Mouse (Mus musculus) forebrain, embryonic 10.5 days (tissue): Measurements from ENCODE around the gene Celsr3. TPM values are rescaled to one million over a fixed set of nuclear protein-coding genes. Genes with fewer than 3 reads are reported as not detected.
A peak's percentile ranks its signal among the peaks of the same experiment; 100 is the strongest.

Source experiments
- DNase-seq: peaks from one replicate; pipeline ENCODE4 v3.0.0-alpha.2; 2017; ENCODE audit warnings: low spot score; ENCODE audit errors: extremely low spot score
- H3K27ac ChIP-seq: fragments of 300-500 bp; sonication (generic); 2 replicates; pipeline ENCODE4 v1.5.1; 2016; ENCODE audit warnings: mild to moderate bottlenecking
- H3K27me3 ChIP-seq: fragments of 300-500 bp; sonication (generic); 2 replicates; pipeline ENCODE4 v1.6.1; 2016; ENCODE audit warnings: mild to moderate bottlenecking; ENCODE audit not compliant: poor library complexity, severe bottlenecking
- H3K36me3 ChIP-seq: fragments of 300-500 bp; sonication (generic); replicated peaks from 2 replicates; pipeline ENCODE4 v1.6.1; 2016; ENCODE audit warnings: mild to moderate bottlenecking, moderate library complexity
- H3K4me1 ChIP-seq: fragments of 300-500 bp; sonication (generic); 2 replicates; pipeline ENCODE4 v1.6.1; 2016
- H3K4me3 ChIP-seq: fragments of 300-500 bp; sonication (generic); 2 replicates; pipeline ENCODE4 v1.5.1; 2016; ENCODE audit warnings: mild to moderate bottlenecking, moderate library complexity
- H3K9me3 ChIP-seq: fragments of 300-500 bp; sonication (generic); 2 replicates; pipeline ENCODE4 v1.6.1; 2016; ENCODE audit warnings: mild to moderate bottlenecking, moderate library complexity
- WGBS: fragments of 180-500 bp; shearing (Covaris S2); methylation state at CpG from one replicate; pipeline ENCODE4 v1.1.7; 2016; 5-methylcytosine and 5-hydroxymethylcytosine counted together
- polyA plus RNA-seq: library from polyadenylated mRNA; unstranded; fragments of >200 nt; fragmentation: Nextera tagmentation; extraction: Ambion mirVana; gene quantifications from 2 replicates; pipeline ENCODE4 v1.2.1, GENCODE M21; 2016

The Celsr3 gene
- 1.5 and 2.1 TPM in 2 replicates for polyA plus RNA-seq

DNA sequence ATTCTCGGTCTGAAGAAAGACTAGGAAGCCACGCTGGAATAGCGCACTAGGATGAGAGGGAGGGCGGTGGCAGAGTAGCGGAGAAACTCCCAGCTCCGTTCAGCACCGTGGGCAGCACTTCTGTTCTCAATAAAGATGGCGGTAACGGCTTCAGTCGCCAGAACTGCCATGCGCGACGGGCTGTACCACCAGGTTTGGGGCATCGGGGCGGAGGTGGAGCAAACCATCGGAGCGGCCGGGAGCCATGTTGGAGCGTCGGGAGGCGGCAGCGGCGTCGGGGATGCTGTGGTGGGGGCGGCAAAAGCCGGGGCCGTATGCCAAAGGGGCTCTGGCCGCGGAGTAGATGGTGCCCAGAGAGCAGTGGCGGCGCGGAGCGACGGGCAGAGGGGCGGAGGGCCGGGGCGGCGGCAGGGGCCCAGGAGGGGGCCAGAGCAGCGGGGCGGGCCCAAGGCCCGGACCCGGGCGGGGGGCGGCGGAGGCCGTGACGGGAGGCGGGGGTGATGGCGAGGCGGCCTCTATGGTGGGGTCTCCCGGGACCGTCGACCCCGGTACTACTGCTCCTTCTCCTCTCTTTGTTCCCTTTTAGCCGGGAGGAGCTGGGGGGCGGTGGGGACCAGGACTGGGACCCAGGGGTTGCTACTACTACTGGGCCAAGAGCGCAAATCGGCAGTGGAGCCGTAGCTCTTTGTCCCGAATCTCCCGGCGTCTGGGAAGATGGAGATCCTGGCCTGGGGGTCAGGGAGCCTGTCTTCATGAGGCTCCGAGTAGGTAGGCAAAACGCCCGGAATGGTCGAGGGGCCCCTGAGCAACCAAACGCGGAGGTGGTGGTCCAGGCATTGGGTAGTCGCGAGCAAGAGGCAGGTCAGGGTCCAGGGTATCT lies at the start of gene Celsr3:
Celsr3 (plus strand) TSS at position 501 of the 880 bp plus-strand sequence.
- no peaks in the 10 kb centered on the region for H3K9me3 ChIP-seq
- peak within 1 kb of the TSS; percentile 69 for H3K4me3 ChIP-seq
- peaks cover 84% of the 10 kb centered on the region for H3K27me3 ChIP-seq
- peak within 1 kb of the TSS; percentile 80 for H3K27ac ChIP-seq
- peaks cover 12% of the 10 kb centered on the region; the same call in 1 of the 2 replicates for H3K36me3 ChIP-seq
- DNase-seq = peak; percentile 88
- 1% methylated on average over 68 of the region's 70 CpGs for WGBS
- H3K4me1 ChIP-seq = peaks cover 41% of the 10 kb centered on the region

DNA sequence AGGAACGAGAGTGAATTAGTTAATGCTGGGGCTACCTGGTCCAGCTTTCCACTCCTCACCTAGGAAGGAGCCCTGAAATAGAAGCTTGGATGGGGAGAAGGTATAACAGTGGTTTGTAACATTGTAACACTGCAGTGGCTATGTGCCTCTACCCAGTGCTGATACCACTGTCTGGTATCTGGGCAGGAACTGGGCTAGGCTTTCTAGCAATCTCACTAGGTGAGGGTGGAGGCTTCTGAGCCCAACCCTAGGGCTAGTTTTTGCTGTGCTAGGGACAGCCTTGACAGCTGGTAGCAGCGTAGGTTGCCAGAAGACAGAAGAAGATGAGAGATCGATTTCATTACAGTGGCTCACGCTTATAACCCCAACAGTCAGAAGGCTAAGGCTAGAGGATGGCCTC lies 49.5 kb upstream of the Celsr3 start:
- Histone ChIP-seq H3K27me3 (no peaks in the 10 kb centered on the region), H3K4me1 (peaks cover 18% of the 10 kb centered on the region), H3K9me3 (peaks cover 4% of the 10 kb centered on the region; the same call in 1 of the 2 replicates), H3K36me3 (no peaks in the 10 kb centered on the region), H3K4me3 (no peak overlapping the region), H3K27ac (no peak overlapping the region)
- no peak for DNase-seq
- WGBS = 90% methylated on average over 4 of the region's 4 CpGs

DNA sequence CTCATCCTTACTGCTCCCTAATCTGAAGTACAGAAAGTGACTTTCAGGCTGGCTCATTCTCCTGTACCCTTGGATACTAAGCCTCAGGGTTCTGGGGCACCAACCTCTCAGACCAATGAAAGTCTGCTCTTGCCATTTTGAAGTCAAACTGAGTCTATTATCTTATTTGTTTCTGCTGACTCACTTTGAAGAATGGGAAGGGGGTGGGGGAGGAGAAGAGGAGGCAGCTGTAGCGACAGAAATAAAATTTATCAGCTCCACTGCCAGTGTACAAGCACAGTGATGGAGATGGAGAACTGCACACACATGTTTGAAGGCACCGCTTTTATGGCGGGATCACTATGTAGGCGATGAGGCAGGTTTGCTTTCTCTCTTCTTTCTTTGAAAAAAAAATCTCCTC lies 48.8 kb upstream of the Celsr3 start:
- Histone ChIP-seq H3K9me3 (peaks cover 4% of the 10 kb centered on the region; the same call in 1 of the 2 replicates), H3K36me3 (no peaks in the 10 kb centered on the region), H3K27me3 (no peaks in the 10 kb centered on the region), H3K27ac (no peak overlapping the region), H3K4me1 (peaks cover 24% of the 10 kb centered on the region), H3K4me3 (no peak overlapping the region)
- WGBS = 86% methylated on average over 4 of the region's 4 CpGs
- no peak for DNase-seq

DNA sequence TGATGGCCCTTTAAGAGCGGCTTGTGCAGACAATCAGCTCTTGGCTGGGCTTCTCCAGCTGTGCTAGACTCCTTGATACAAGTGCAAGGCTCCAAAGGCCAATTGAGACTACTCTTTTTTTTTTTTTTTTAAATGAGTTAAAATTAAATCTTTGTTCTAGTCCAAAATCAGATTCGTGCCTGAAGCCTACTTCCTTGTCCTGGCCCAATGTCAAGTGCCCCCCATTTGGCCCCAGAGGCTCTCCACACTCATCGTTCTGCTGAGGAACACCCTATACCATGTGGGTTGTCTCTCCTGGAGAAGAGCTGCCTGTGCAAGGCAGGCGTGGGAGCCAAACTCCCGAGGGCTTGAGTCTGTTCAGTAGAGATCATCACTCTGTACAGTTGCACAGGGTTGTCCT lies 45.2 kb upstream of the Celsr3 start:
- DNase-seq = no peak
- Histone ChIP-seq H3K36me3 (peaks cover under 1% of the 10 kb centered on the region), H3K4me1 (peaks cover 41% of the 10 kb centered on the region), H3K27ac (no peak overlapping the region), H3K4me3 (no peak overlapping the region), H3K27me3 (no peaks in the 10 kb centered on the region), H3K9me3 (no peaks in the 10 kb centered on the region)
- 75% methylated on average over 5 of the region's 5 CpGs for WGBS

DNA sequence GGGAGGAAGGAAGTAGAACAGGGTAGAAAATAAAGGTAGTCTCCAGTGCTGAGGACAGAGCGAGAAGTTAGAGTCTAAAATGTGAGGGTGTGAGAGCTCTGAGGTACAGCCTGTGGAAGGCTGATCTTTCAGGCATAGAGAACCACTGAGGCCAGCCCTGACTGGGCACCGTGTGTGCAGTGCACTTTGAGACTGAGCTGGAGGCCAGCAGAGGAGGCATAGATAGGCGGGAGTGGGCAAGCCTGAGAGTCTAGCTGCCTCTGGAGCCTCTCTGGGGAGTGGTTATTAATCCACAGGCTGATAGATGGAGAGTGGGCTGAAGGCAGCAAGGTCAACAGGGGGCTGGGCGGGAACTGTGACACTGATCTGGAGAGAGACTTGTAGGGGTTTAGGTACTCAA lies 44.2 kb upstream of the Celsr3 start:
- WGBS = 82% methylated on average over 4 of the region's 4 CpGs
- Histone ChIP-seq H3K27me3 (no peaks in the 10 kb centered on the region), H3K4me3 (no peak overlapping the region), H3K36me3 (peaks cover 9% of the 10 kb centered on the region), H3K4me1 (peaks cover 50% of the 10 kb centered on the region), H3K9me3 (no peaks in the 10 kb centered on the region), H3K27ac (peak overlapping the region; percentile 40; the same call in 1 of the 2 replicates)
- DNase-seq = no peak

DNA sequence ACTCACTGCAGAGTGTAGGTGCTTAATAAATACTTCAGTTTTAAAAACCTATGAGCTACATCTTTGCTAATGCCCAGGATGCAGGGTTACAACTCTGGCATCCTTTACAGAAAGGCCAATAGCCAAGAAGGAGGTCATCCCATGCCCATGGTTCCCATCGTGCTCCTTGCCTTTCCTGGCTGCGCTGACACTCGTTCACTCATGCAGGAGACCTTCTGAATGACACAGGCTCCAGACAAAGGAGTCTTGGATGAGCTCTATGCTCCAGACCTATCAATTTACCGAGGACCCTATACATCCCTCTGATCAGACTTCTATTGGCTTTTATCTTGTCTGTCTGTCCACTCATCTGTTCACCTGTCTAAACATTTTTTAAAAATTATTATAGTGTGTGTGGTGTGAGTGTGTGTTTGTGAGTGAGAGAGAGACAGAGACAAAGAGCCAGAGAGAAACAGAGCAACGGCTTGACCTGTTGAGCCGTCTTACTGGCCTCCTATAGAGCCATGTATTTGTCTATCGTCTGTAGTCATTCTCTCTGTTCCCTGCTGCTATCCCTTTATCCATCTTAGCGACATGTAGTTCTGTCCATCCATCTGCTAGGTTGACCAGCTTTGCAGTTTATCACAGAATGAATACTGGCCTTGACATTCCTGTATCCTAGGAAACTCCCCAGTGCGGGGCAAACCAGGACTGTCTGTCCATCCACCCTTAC lies 43.1 kb upstream of the Celsr3 start:
- DNase-seq = no peak
- Histone ChIP-seq H3K27me3 (no peaks in the 10 kb centered on the region), H3K27ac (peak overlapping the region; percentile 99), H3K36me3 (peaks cover 19% of the 10 kb centered on the region), H3K9me3 (no peaks in the 10 kb centered on the region), H3K4me1 (peaks cover 61% of the 10 kb centered on the region), H3K4me3 (peak overlapping the region; percentile 94)
- 23% methylated on average over 9 of the region's 9 CpGs for WGBS

DNA sequence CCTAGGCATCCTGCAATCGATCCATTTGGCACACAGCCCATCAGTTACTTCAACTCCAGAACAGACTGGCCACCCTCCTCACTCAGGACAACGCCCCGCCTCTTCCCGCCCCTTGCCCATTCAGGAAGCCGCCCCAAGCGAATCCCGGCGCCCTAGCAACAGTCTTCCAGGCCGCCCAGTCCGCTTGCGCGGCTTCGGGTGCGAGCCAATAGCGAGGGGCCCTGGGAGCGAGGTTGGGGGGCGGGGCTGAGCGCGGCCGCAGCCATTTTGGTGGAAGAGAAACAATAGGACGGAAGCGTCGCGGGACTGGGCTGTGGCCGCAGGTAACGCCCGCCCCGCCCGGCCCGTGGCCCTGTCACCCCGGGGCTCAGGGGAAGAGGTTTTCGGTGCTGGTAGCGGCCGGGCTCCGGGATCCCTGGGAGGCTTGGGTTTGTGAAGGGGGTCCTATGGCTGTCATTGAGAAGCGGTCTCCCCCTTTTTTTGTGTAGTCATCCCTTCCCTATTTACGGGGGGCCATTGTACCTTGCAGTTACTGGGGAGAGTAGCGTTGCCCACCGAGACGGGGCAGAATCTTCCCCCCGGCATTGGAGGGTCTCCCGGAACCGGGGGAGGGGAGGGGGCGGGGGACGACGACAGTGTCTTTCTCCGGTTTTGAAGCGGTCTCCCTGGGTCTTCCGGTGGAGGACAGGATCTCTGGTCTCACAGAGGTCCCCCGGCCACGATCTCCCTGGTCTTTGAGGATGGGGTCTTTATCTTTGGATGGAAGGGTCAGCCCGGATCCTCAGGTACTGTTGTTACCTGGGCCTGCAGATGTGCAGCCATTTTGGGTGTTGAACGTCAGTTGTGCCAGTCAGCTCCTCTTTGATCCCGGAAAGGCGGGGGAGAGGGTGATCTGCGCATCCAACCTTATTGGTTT lies 42.3 kb upstream of the Celsr3 start, which contains the start of gene Ip6k2:
Ip6k2 (plus strand) TSS at position 249 of the 916 bp plus-strand sequence.
- H3K27ac ChIP-seq = peak within 1 kb of the TSS; percentile 99
- H3K36me3 ChIP-seq = peaks cover 27% of the 10 kb centered on the region
- DNase-seq = peak; percentile 98
- H3K4me1 ChIP-seq = peaks cover 69% of the 10 kb centered on the region
- no peaks in the 10 kb centered on the region for H3K27me3 ChIP-seq
- under 1% methylated on average over 56 of the region's 56 CpGs for WGBS
- peak within 1 kb of the TSS; percentile 94 for H3K4me3 ChIP-seq
- no peaks in the 10 kb centered on the region for H3K9me3 ChIP-seq

DNA sequence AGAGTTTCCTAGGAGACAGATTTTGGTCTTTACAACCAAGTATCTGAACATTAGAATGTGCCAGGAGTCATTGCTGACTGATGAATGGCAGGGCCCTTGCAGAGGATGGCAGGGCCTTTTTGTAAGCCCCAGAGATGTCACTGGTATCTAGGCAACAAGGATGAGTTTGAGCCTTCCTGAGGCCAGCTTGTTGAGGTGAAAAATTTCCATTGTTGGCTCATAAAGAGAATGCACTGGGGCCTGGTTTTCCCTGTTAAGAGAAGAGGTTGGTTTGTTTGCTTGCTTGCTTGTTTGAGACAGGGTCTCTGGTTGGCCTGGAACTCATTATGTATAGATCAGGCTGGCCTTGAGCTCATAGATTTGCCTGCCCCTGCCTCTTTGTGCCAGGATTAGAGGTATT lies 40.7 kb upstream of the Celsr3 start:
- Histone ChIP-seq H3K4me3 (peak overlapping the region; percentile 94), H3K9me3 (no peaks in the 10 kb centered on the region), H3K36me3 (peaks cover 31% of the 10 kb centered on the region), H3K4me1 (peaks cover 82% of the 10 kb centered on the region), H3K27me3 (no peaks in the 10 kb centered on the region), H3K27ac (peak overlapping the region; percentile 99)
- DNase-seq = no peak

DNA sequence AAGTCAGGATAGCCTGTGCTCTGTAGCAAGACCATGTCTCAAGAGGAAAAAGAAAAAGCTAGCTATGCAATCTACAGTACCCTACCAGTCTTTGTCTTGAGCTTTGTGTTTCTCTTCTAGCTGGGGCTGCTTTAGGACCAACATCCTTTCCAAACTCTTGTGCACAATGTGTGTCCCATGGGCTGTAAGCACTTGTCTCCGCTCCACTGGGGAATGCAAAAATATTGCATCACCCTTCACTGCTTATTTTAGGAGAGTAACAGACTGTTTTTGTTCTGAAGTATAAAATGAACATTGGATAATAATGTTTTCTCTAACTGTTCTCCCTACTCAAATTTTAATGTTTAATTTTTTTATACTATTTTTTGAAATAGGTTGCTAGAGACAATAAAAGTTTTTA lies 39.6 kb upstream of the Celsr3 start:
- 97% methylated on average over 1 of the region's 1 CpGs for WGBS
- H3K4me1 ChIP-seq = peaks cover 80% of the 10 kb centered on the region
- H3K4me3 ChIP-seq = peak overlapping the region; percentile 94; the same call in 1 of the 2 replicates
- H3K9me3 ChIP-seq = no peaks in the 10 kb centered on the region
- peaks cover 35% of the 10 kb centered on the region for H3K36me3 ChIP-seq
- H3K27ac ChIP-seq = no peak overlapping the region
- H3K27me3 ChIP-seq = no peaks in the 10 kb centered on the region
- DNase-seq = no peak

DNA sequence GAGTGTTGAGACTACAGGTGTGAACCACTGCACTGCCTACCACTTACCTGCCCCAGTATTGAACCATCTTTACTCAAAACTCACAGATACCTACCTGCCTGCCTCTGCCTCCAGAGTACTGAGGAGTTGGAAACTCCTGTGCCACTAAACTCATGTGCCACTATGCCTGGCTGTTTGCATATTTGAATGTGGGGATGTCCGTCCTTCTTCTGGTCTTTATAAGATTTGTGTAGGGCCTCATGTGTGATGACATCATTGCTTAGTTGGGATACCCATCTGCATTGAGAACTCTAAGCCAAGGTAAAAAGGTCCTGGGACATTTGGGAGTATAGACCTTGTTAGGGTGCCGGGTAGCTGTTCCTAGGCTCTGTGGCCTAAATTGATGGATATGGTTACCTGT lies 39.0 kb upstream of the Celsr3 start:
- Histone ChIP-seq H3K4me3 (no peak overlapping the region), H3K36me3 (peaks cover 35% of the 10 kb centered on the region), H3K27me3 (no peaks in the 10 kb centered on the region), H3K9me3 (no peaks in the 10 kb centered on the region), H3K27ac (no peak overlapping the region), H3K4me1 (peaks cover 78% of the 10 kb centered on the region)
- 91% methylated on average over 2 of the region's 2 CpGs for WGBS
- no peak for DNase-seq

DNA sequence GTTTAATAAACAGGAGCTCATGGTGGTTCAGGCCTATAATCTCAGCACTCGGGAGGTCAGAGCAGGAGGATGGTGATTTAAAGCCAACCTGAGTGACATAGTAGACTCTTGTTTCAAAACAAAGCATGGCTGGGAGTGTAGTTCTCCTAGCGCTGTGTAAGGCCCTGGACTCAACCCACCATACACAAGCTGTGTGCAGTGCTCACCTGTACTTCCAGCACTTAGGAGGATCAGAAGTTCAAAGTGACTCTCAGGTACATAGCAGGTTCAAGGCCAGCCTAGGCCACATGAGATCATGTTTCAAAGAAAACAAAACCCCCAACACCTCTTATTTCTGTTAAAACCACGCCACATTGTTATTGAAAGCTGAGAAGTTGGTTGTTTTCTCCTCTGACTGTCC lies 37.4 kb upstream of the Celsr3 start:
- Histone ChIP-seq H3K9me3 (no peaks in the 10 kb centered on the region), H3K4me1 (peaks cover 80% of the 10 kb centered on the region), H3K27ac (no peak overlapping the region), H3K36me3 (peaks cover 42% of the 10 kb centered on the region), H3K27me3 (no peaks in the 10 kb centered on the region), H3K4me3 (no peak overlapping the region)
- 84% methylated on average over 3 of the region's 3 CpGs for WGBS
- no peak for DNase-seq

DNA sequence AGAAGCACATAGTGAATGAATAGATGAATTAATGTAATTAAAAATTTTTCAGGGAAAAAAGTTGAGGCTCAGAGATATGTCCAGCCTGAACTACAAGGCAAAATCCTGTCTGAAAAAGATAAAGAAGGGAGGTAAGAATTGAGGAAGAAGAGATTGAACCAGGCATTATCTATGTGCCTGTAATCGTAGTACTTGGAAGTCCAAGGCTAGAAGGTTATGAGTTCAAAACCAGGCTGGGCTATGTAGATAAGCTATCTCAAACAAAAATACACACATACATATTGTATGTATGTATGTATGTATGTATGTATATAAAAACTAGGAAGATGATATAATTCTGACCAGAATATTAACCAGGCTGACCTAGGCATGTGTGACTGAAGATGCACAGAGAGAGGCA lies 33.8 kb upstream of the Celsr3 start:
- Histone ChIP-seq H3K9me3 (no peaks in the 10 kb centered on the region), H3K36me3 (peaks cover 54% of the 10 kb centered on the region), H3K4me3 (no peak overlapping the region), H3K4me1 (peaks cover 87% of the 10 kb centered on the region), H3K27ac (no peak overlapping the region), H3K27me3 (no peaks in the 10 kb centered on the region)
- 88% methylated on average over 1 of the region's 1 CpGs for WGBS
- no peak for DNase-seq
